Mouse (Mus musculus): Measurements from ENCODE around the gene Kiss1. TPM values are rescaled to one million over a fixed set of nuclear protein-coding genes. Genes with fewer than 3 reads are reported as not detected.

The Kiss1 gene
- polyA plus RNA-seq, 1 experiment from 2014 or later, result not detected

- 0 out of 2 replicates have a peak overlapping the region, but pooled peaks have one; percentile 17 for H3K4me3 ChIP-seq
- WGBS, result 32% methylated on average over 14 of the region's 14 CpGs
- no peaks in the 10 kb centered on the region for H3K36me3 ChIP-seq
- peaks cover 28% of the 10 kb centered on the region for H3K4me1 ChIP-seq
- H3K9me3 ChIP-seq (replicated peaks), result no peaks in the 10 kb centered on the region
- DNase-seq (ENCODE audit: low spot score), result no peak
- H3K27ac ChIP-seq, result no peak overlapping the region
- peaks cover 58% of the 10 kb centered on the region for H3K27me3 ChIP-seq (ENCODE audit: low read depth, poor library complexity, severe bottlenecking)
These were observed 22.9 kb upstream of the Kiss1 start for GRCm38 (mm10) chr1:133298816-133299215.

- Histone ChIP-seq H3K27ac (no peak overlapping the region), H3K4me1 (peaks cover 18% of the 10 kb centered on the region), H3K4me3 (no peak overlapping the region), H3K36me3 (no peaks in the 10 kb centered on the region), H3K27me3 (ENCODE audit: low read depth, poor library complexity, severe bottlenecking) (peaks cover 37% of the 10 kb centered on the region), H3K9me3 (replicated peaks) (no peaks in the 10 kb centered on the region)
- 62% methylated on average over 3 of the region's 3 CpGs for WGBS
- no peak for DNase-seq (ENCODE audit: low spot score)
These were observed 19.1 kb upstream of the Kiss1 start for GRCm38 (mm10) chr1:133302540-133302939.

GRCm38 (mm10) chr1:133306842-133307241, 14.8 kb upstream of the Kiss1 start:
- WGBS, result 13% methylated on average over 4 of the region's 4 CpGs

GRCm38 (mm10) chr1:133307318-133307717, 14.4 kb upstream of the Kiss1 start:
- Histone ChIP-seq H3K4me3 (no peak overlapping the region), H3K36me3 (no peaks in the 10 kb centered on the region), H3K4me1 (peaks cover 7% of the 10 kb centered on the region), H3K27me3 (ENCODE audit: low read depth, poor library complexity, severe bottlenecking) (peaks cover 14% of the 10 kb centered on the region), H3K9me3 (replicated peaks) (no peaks in the 10 kb centered on the region), H3K27ac (no peak overlapping the region)
- peak; percentile 52 for DNase-seq (ENCODE audit: low spot score)
- WGBS, result 22% methylated on average over 6 of the region's 6 CpGs

More at GRCm38 (mm10) chr1:133306842-133307241, 14.8 kb upstream of the Kiss1 start:
- H3K36me3 ChIP-seq, result no peaks in the 10 kb centered on the region
- no peak overlapping the region for H3K27ac ChIP-seq
- H3K27me3 ChIP-seq (ENCODE audit: low read depth, poor library complexity, severe bottlenecking), result peaks cover 14% of the 10 kb centered on the region
- no peaks in the 10 kb centered on the region for H3K9me3 ChIP-seq (replicated peaks)
- peaks cover 6% of the 10 kb centered on the region for H3K4me1 ChIP-seq
- peak; percentile 79 for DNase-seq (ENCODE audit: low spot score)
- no peak overlapping the region for H3K4me3 ChIP-seq

GRCm38 (mm10) chr1:133309652-133310267, 11.9 kb upstream of the Kiss1 start, which contains the start of gene Golt1a:
Gene Golt1a (plus strand): TSS chr1:133309800.
- 56% methylated on average over 14 of the region's 14 CpGs for WGBS
- no peaks in the 10 kb centered on the region for H3K36me3 ChIP-seq
- no peak for DNase-seq (ENCODE audit: low spot score)
- H3K27ac ChIP-seq, result no peak within 1 kb of the TSS
- no peaks in the 10 kb centered on the region for H3K9me3 ChIP-seq (replicated peaks)
- H3K4me3 ChIP-seq, result no peak within 1 kb of the TSS
- H3K27me3 ChIP-seq (ENCODE audit: low read depth, poor library complexity, severe bottlenecking), result peaks cover 14% of the 10 kb centered on the region
- peaks cover 12% of the 10 kb centered on the region for H3K4me1 ChIP-seq

GRCm38 (mm10) chr1:133311240-133311639, 10.4 kb upstream of the Kiss1 start:
- no peaks in the 10 kb centered on the region for H3K9me3 ChIP-seq (replicated peaks)

GRCm38 (mm10) chr1:133311946-133312345, 9.7 kb upstream of the Kiss1 start:
- Histone ChIP-seq H3K27ac (0 out of 2 replicates have a peak overlapping the region, but pooled peaks have one; percentile 0), H3K36me3 (no peaks in the 10 kb centered on the region), H3K4me1 (peaks cover 10% of the 10 kb centered on the region), H3K4me3 (no peak overlapping the region), H3K9me3 (replicated peaks) (no peaks in the 10 kb centered on the region), H3K27me3 (ENCODE audit: low read depth, poor library complexity, severe bottlenecking) (peaks cover 14% of the 10 kb centered on the region)
- WGBS, result 50% methylated on average over 10 of the region's 10 CpGs
- DNase-seq (ENCODE audit: low spot score), result no peak

More at GRCm38 (mm10) chr1:133311240-133311639, 10.4 kb upstream of the Kiss1 start:
- H3K4me1 ChIP-seq, result peaks cover 12% of the 10 kb centered on the region
- no peak overlapping the region for H3K4me3 ChIP-seq
- peaks cover 14% of the 10 kb centered on the region for H3K27me3 ChIP-seq (ENCODE audit: low read depth, poor library complexity, severe bottlenecking)
- 58% methylated on average over 4 of the region's 4 CpGs for WGBS
- no peak overlapping the region for H3K27ac ChIP-seq
- no peaks in the 10 kb centered on the region for H3K36me3 ChIP-seq
- no peak for DNase-seq (ENCODE audit: low spot score)

- Histone ChIP-seq H3K27me3 (ENCODE audit: low read depth, poor library complexity, severe bottlenecking) (peaks cover 14% of the 10 kb centered on the region), H3K9me3 (replicated peaks) (no peaks in the 10 kb centered on the region), H3K27ac (no peak overlapping the region), H3K4me3 (no peak overlapping the region), H3K4me1 (peaks cover 9% of the 10 kb centered on the region; the same call in 1 of the 2 replicates), H3K36me3 (no peaks in the 10 kb centered on the region)
- 26% methylated on average over 8 of the region's 8 CpGs for WGBS
- DNase-seq (ENCODE audit: low spot score), result peak; percentile 70
These were observed 7.3 kb upstream of the Kiss1 start for GRCm38 (mm10) chr1:133314364-133314763.

GRCm38 (mm10) chr1:133315775-133316174, 5.9 kb upstream of the Kiss1 start:
- no peaks in the 10 kb centered on the region for H3K36me3 ChIP-seq
- DNase-seq (ENCODE audit: low spot score), result no peak
- no peaks in the 10 kb centered on the region for H3K9me3 ChIP-seq (replicated peaks)
- H3K4me1 ChIP-seq, result 0 out of 2 replicates have a peak, but pooled peaks cover 6% of the 10 kb centered on the region
- no peak overlapping the region for H3K27ac ChIP-seq
- peaks cover 11% of the 10 kb centered on the region for H3K27me3 ChIP-seq (ENCODE audit: low read depth, poor library complexity, severe bottlenecking)
- WGBS, result 84% methylated on average over 6 of the region's 6 CpGs
- H3K4me3 ChIP-seq, result no peak overlapping the region

GRCm38 (mm10) chr1:133316577-133316976, 5.1 kb upstream of the Kiss1 start:
- Histone ChIP-seq H3K4me1 (0 out of 2 replicates have a peak, but pooled peaks cover 6% of the 10 kb centered on the region), H3K9me3 (replicated peaks) (no peaks in the 10 kb centered on the region), H3K4me3 (no peak overlapping the region), H3K27me3 (ENCODE audit: low read depth, poor library complexity, severe bottlenecking) (peaks cover 7% of the 10 kb centered on the region), H3K27ac (no peak overlapping the region), H3K36me3 (no peaks in the 10 kb centered on the region)
- 84% methylated on average over 4 of the region's 4 CpGs for WGBS
- DNase-seq (ENCODE audit: low spot score), result no peak

- Histone ChIP-seq H3K36me3 (no peaks in the 10 kb centered on the region), H3K4me1 (0 out of 2 replicates have a peak, but pooled peaks cover 6% of the 10 kb centered on the region), H3K4me3 (no peak overlapping the region), H3K27me3 (ENCODE audit: low read depth, poor library complexity, severe bottlenecking) (0 out of 2 replicates have a peak, but pooled peaks cover 5% of the 10 kb centered on the region), H3K9me3 (replicated peaks) (no peaks in the 10 kb centered on the region), H3K27ac (no peak overlapping the region)
- no peak for DNase-seq (ENCODE audit: low spot score)
- WGBS, result 94% methylated on average over 1 of the region's 1 CpGs
These were observed 4.5 kb upstream of the Kiss1 start for GRCm38 (mm10) chr1:133317149-133317548.

- no peak overlapping the region for H3K4me3 ChIP-seq
- peaks cover 18% of the 10 kb centered on the region for H3K27me3 ChIP-seq (ENCODE audit: low read depth, poor library complexity, severe bottlenecking)
- peaks cover 11% of the 10 kb centered on the region for H3K4me1 ChIP-seq
- 37% methylated on average over 5 of the region's 5 CpGs for WGBS
- H3K36me3 ChIP-seq, result no peaks in the 10 kb centered on the region
- H3K27ac ChIP-seq, result no peak overlapping the region
- DNase-seq (ENCODE audit: low spot score), result no peak
- no peaks in the 10 kb centered on the region for H3K9me3 ChIP-seq (replicated peaks)
These were observed 1.7 kb downstream of the Kiss1 start for GRCm38 (mm10) chr1:133323333-133323732.

GRCm38 (mm10) chr1:133325951-133326350, 4.3 kb downstream of the Kiss1 start:
- Histone ChIP-seq H3K4me3 (no peak overlapping the region), H3K4me1 (peaks cover 19% of the 10 kb centered on the region), H3K27me3 (ENCODE audit: low read depth, poor library complexity, severe bottlenecking) (peaks cover 44% of the 10 kb centered on the region), H3K27ac (no peak overlapping the region), H3K9me3 (replicated peaks) (no peaks in the 10 kb centered on the region), H3K36me3 (no peaks in the 10 kb centered on the region)
- no peak for DNase-seq (ENCODE audit: low spot score)
- 82% methylated on average over 8 of the region's 8 CpGs for WGBS

All from limb, embryonic 10.5 days (tissue).